Mouse (Mus musculus) kidney, adult 9 months (tissue): ENCODE measurements around the gene Plk5.
A peak's percentile ranks its signal among the peaks of the same experiment; 100 is the strongest.

Experiments used
- DNase-seq: peaks from one replicate; pipeline ENCODE4 v3.0.0; 2022

Gene Plk5

GRCm38 (mm10) chr10:80356001-80356682 lies at the start of gene Plk5:
Gene Plk5, plus strand, starts transcription at chr10:80356459.
- no peak for DNase-seq

- DNase-seq, result no peak
These were observed 44.7 kb upstream of the Plk5 start for GRCm38 (mm10) chr10:80311560-80311959.

- DNase-seq, result no peak
These were observed 43.4 kb upstream of the Plk5 start for GRCm38 (mm10) chr10:80312586-80313504.

- DNase-seq, result no peak
These were observed 42.5 kb upstream of the Plk5 start for GRCm38 (mm10) chr10:80313627-80314201.

- no peak for DNase-seq
These were observed 41.7 kb upstream of the Plk5 start for GRCm38 (mm10) chr10:80314494-80315001.

GRCm38 (mm10) chr10:80315315-80315714 lies 40.9 kb upstream of the Plk5 start:
- DNase-seq, result no peak

GRCm38 (mm10) chr10:80316359-80316781 lies 39.9 kb upstream of the Plk5 start:
- no peak for DNase-seq

GRCm38 (mm10) chr10:80317011-80317410 lies 39.2 kb upstream of the Plk5 start:
- no peak for DNase-seq

- peak; percentile 96 for DNase-seq
These were observed 35.9 kb upstream of the Plk5 start, which contains the start of gene 2310011J03Rik for GRCm38 (mm10) chr10:80320340-80320760. Gene 2310011J03Rik, minus strand, starts transcription at chr10:80320537.

- DNase-seq, result no peak
These were observed 35.1 kb upstream of the Plk5 start for GRCm38 (mm10) chr10:80321014-80321669.

- no peak for DNase-seq
These were observed 34.3 kb upstream of the Plk5 start for GRCm38 (mm10) chr10:80321670-80322581.

GRCm38 (mm10) chr10:80322811-80323211 lies 33.4 kb upstream of the Plk5 start:
- DNase-seq, result no peak

- peak; percentile 87 for DNase-seq
These were observed 32.8 kb upstream of the Plk5 start for GRCm38 (mm10) chr10:80323261-80324119.

- peak; percentile 70 for DNase-seq
These were observed 31.9 kb upstream of the Plk5 start for GRCm38 (mm10) chr10:80324120-80325037.

GRCm38 (mm10) chr10:80325045-80325444 lies 31.2 kb upstream of the Plk5 start:
- DNase-seq, result no peak

- DNase-seq, result peak; percentile 99
These were observed 26.8 kb upstream of the Plk5 start, which contains the start of the genes Pcsk4 and Reep6 for GRCm38 (mm10) chr10:80329273-80330081. Gene Pcsk4, minus strand, starts transcription at chr10:80329498. Gene Reep6, plus strand, starts transcription at chr10:80329953.

GRCm38 (mm10) chr10:80330084-80330483 lies 26.2 kb upstream of the Plk5 start:
- DNase-seq, result no peak

- no peak for DNase-seq
These were observed 25.4 kb upstream of the Plk5 start for GRCm38 (mm10) chr10:80330888-80331287.
